Mouse (Mus musculus) heart, adult 2 months (tissue): ENCODE measurements at regions not wholly inside any gene's neighbourhood (a gene's known extent, or its start where the extent isn't known, plus 50 kb on each side); places are given as distances from the start of the nearest gene placed in this dataset.

Source experiments
- CTCF ChIP-seq: fragments of 200-600 bp; IDR thresholded peaks from 2 replicates; pipeline ENCODE4 v1.8.1; 2022; ENCODE audit warnings: antibody characterized with exemption, mild to moderate bottlenecking, moderate library complexity
- POLR2A ChIP-seq: fragments of 200-500 bp; IDR thresholded peaks from 2 replicates; pipeline ENCODE4 v1.6.1; 2011; ENCODE audit warnings: mild to moderate bottlenecking, low read depth, low read length, control low read depth; ENCODE audit not compliant: insufficient read depth

- TF ChIP-seq POLR2A = no peak
- no peak for TF ChIP-seq CTCF
Observed at GRCm38 (mm10) chr3:40002838-40003237, 528.2 kb upstream of the Intu start.
